In genomic region chr15:81273361-81273760, GRCm38 (mm10) we compare ENCODE assay signal across 26 mouse cellular contexts. TPM values are rescaled to one million over a fixed set of nuclear protein-coding genes. Genes with fewer than 3 reads are reported as not detected.
A peak's percentile ranks its signal among the peaks of the same experiment; 100 is the strongest.
DNase-seq lines count a peak whose midpoint lies in the region; ATAC-seq and TF ChIP-seq lines count a peak whose summit lies in the region.
"Had no signal": no experiment of that assay in that cellular context is flagged by ENCODE, and none has a peak within 500 bp of the region (broad histone marks: within the 10 kb centered on the region; RNA-seq: fewer than 3 reads in every experiment).

No protein-coding gene starts in this region.

- 61% methylated on average over 2 of the region's 2 CpGs for WGBS in hindbrain, embryonic 10.5 days
- WGBS in hindbrain, embryonic 11.5 days = 54% methylated on average over 2 of the region's 2 CpGs
- WGBS in hindbrain, embryonic 15.5 days = 64% methylated on average over 2 of the region's 2 CpGs

- ATAC-seq in hindbrain, embryonic 11.5 days (ENCODE audit: low FRiP score) = no peak
- ATAC-seq in hindbrain, embryonic 15.5 days (ENCODE audit: low FRiP score, low read depth) = peak; percentile 17; the same call in 1 of the 2 replicates
- no peak for ATAC-seq in CD4-positive, CD25-positive, alpha-beta regulatory T cell, adult 4 months
- ATAC-seq: intestine, embryonic 15.5 days had no signal

- peak overlapping the region; percentile 1; the same call in 1 of the 2 replicates for H3K27ac ChIP-seq in hindbrain, embryonic 10.5 days
- no peak overlapping the region for H3K27ac ChIP-seq in hindbrain, embryonic 11.5 days (ENCODE audit: low read depth, low read length)
- no peak overlapping the region for H3K27ac ChIP-seq in ES-E14 (ENCODE audit: insufficient read depth, low read depth, low read length, poor library complexity, severe bottlenecking)
- H3K27ac ChIP-seq in hindbrain, embryonic 15.5 days (replicated peaks) = peak overlapping the region; percentile 79
- H3K27ac ChIP-seq: embryonic facial prominence, embryonic 15.5 days; intestine, embryonic 15.5 days; limb, embryonic 15.5 days; liver, embryonic 15.5 days; stomach, embryonic 15.5 days had no signal

- DNase-seq in hindbrain, embryonic 10.5 days (ENCODE audit: low spot score) = no peak
- no peak for DNase-seq in hindbrain, embryonic 11.5 days (ENCODE audit: low spot score)
- DNase-seq in ES-E14 (ENCODE audit: low read depth, low spot score) = no peak
- peak; percentile 10 for DNase-seq in lung, postnatal 25 days (ENCODE audit: low spot score)
- no peak for DNase-seq in embryo, embryonic 10 days (ENCODE audit: low spot score)
- DNase-seq in c-Kit-positive CD71-positive TER-119-positive erythroid progenitor cells, embryonic 14.5 days (ENCODE audit: low spot score) = no peak
- DNase-seq: adrenal gland, postnatal 10 days; cerebellum, adult 11 months; kidney, adult 9 months; kidney, postnatal 25 days; right cerebral cortex, postnatal 25 days; thymus, adult 18-20 months; thymus, postnatal 4 days had no signal

- H3K4me1 ChIP-seq in hindbrain, embryonic 10.5 days (replicated peaks) = peaks cover 34% of the 10 kb centered on the region
- H3K4me1 ChIP-seq in hindbrain, embryonic 11.5 days (replicated peaks; ENCODE audit: control insufficient read depth, insufficient read depth, low read length) = no peaks in the 10 kb centered on the region; the same call in 1 of the 2 replicates
- 0 out of 4 replicates have a peak, but pooled peaks cover 0 to 3% of the 10 kb centered on the region in 2 experiments for H3K4me1 ChIP-seq in ES-E14 (ENCODE audit: control insufficient read depth in 2 of 2, insufficient read depth in 2 of 2, low read length in 2 of 2, poor library complexity in 1 of 2)
- peaks cover 29% of the 10 kb centered on the region for H3K4me1 ChIP-seq in hindbrain, embryonic 15.5 days (replicated peaks)
- H3K4me1 ChIP-seq: megakaryocyte, embryonic 14.5 days; stomach, embryonic 15.5 days had no signal

- no peak overlapping the region for H3K4me2 ChIP-seq in hindbrain, embryonic 11.5 days (replicated peaks; ENCODE audit: low read depth, low read length)
- H3K4me2 ChIP-seq in hindbrain, embryonic 15.5 days = no peak overlapping the region
- H3K4me2 ChIP-seq: embryonic facial prominence, embryonic 15.5 days; intestine, embryonic 15.5 days; limb, embryonic 15.5 days; liver, embryonic 15.5 days; stomach, embryonic 15.5 days had no signal

- peaks cover 3% of the 10 kb centered on the region; the same call in 1 of the 2 replicates for H3K9me3 ChIP-seq in hindbrain, embryonic 10.5 days
- H3K9me3 ChIP-seq in hindbrain, embryonic 11.5 days (ENCODE audit: control insufficient read depth, low read length) = no peaks in the 10 kb centered on the region
- H3K9me3 ChIP-seq in ES-E14 (ENCODE audit: control insufficient read depth, insufficient read depth, low read depth, low read length) = no peaks in the 10 kb centered on the region
- H3K9me3 ChIP-seq in hindbrain, embryonic 15.5 days = no peaks in the 10 kb centered on the region
- H3K9me3 ChIP-seq: embryonic facial prominence, embryonic 15.5 days; intestine, embryonic 15.5 days; limb, embryonic 15.5 days; liver, embryonic 15.5 days; stomach, embryonic 15.5 days had no signal

- no peaks in the 10 kb centered on the region for H3K27me3 ChIP-seq in hindbrain, embryonic 10.5 days (ENCODE audit: insufficient read depth, poor library complexity, severe bottlenecking)
- no peaks in the 10 kb centered on the region for H3K27me3 ChIP-seq in hindbrain, embryonic 11.5 days (ENCODE audit: control insufficient read depth, insufficient read depth, low read length)
- no peaks in the 10 kb centered on the region for H3K27me3 ChIP-seq in hindbrain, embryonic 15.5 days
- H3K27me3 ChIP-seq: embryonic facial prominence, embryonic 15.5 days; intestine, embryonic 15.5 days; limb, embryonic 15.5 days; liver, embryonic 15.5 days; Patski; stomach, embryonic 15.5 days had no signal

- no peak overlapping the region for H3K4me3 ChIP-seq in hindbrain, embryonic 10.5 days
- H3K4me3 ChIP-seq in hindbrain, embryonic 11.5 days (ENCODE audit: low read depth, low read length) = no peak overlapping the region
- H3K4me3 ChIP-seq in ES-E14 (ENCODE audit: insufficient read depth in 1 of 2, low read depth in 1 of 2, low read length in 2 of 2, poor library complexity in 1 of 2, severe bottlenecking in 1 of 2) = no peak overlapping the region
- no peak overlapping the region for H3K4me3 ChIP-seq in hindbrain, embryonic 15.5 days
- H3K4me3 ChIP-seq: embryonic facial prominence, embryonic 15.5 days; heart, embryonic 12.5 days; intestine, embryonic 15.5 days; limb, embryonic 15.5 days; liver, embryonic 15.5 days; megakaryocyte, embryonic 14.5 days; stomach, embryonic 15.5 days had no signal

- in situ Hi-C loops in ES-E14 (cut with MboI; ENCODE audit: low sequenced_read_pairs in 2 of 2, unreplicated experiment in 2 of 2) = no loop called here

- H3K36me3 ChIP-seq in hindbrain, embryonic 10.5 days = no peaks in the 10 kb centered on the region
- no peaks in the 10 kb centered on the region for H3K36me3 ChIP-seq in hindbrain, embryonic 11.5 days (ENCODE audit: control insufficient read depth, insufficient read depth, low read length)
- H3K36me3 ChIP-seq in ES-E14 (ENCODE audit: control insufficient read depth, insufficient read depth, low read length, poor library complexity, severe bottlenecking) = no peaks in the 10 kb centered on the region
- H3K36me3 ChIP-seq in hindbrain, embryonic 15.5 days = no peaks in the 10 kb centered on the region
- H3K36me3 ChIP-seq: embryonic facial prominence, embryonic 15.5 days; heart, embryonic 12.5 days; intestine, embryonic 15.5 days; limb, embryonic 15.5 days; liver, embryonic 15.5 days; stomach, embryonic 15.5 days had no signal

- H3K9ac ChIP-seq in hindbrain, embryonic 11.5 days (ENCODE audit: low read depth, low read length) = no peak overlapping the region
- H3K9ac ChIP-seq in ES-E14 (ENCODE audit: insufficient read depth, low read depth, low read length, poor library complexity, severe bottlenecking) = no peak overlapping the region
- no peak overlapping the region for H3K9ac ChIP-seq in hindbrain, embryonic 15.5 days
- H3K9ac ChIP-seq: embryonic facial prominence, embryonic 15.5 days; heart, embryonic 12.5 days; intestine, embryonic 15.5 days; limb, embryonic 15.5 days; liver, embryonic 15.5 days; stomach, embryonic 15.5 days had no signal

TF ChIP-seq in ES-E14, 5 proteins besides CTCF, POLR2A, EP300 and RAD21:
- TF ChIP-seq ZC3H11A (IDR thresholded peaks at IDR 0.05; ENCODE audit: borderline replicate concordance, low read depth, low read length) (no peak), ZNF384 (IDR thresholded peaks at IDR 0.05; ENCODE audit: low read depth, low read length) (0 out of 2 replicates have a peak, but pooled peaks have one; percentile 40)
TF ChIP-seq in ES-E14: peak in this region for 1.

RNA-seq across cellular contexts. Expression of gene Mchr1, which starts 38.1 kb away (rescaled TPM):
- 0.14 and 0.22 TPM in 2 replicates for polyA plus RNA-seq in hindbrain, embryonic 10.5 days (2016; fragmentation: Nextera tagmentation; extraction: Ambion mirVana)
- 0.09 and 0.59 TPM in 2 replicates for polyA plus RNA-seq in hindbrain, embryonic 11.5 days (2014; fragmentation: Nextera tagmentation; extraction: Ambion mirVana)
- total RNA-seq in ES-E14 (2012; rRNA removed) = 0.09 and 0.11 TPM in 2 replicates
- polyA plus RNA-seq in hindbrain, embryonic 15.5 days (2015; fragmentation: Nextera tagmentation; extraction: Ambion mirVana) = 5.6 and 5.7 TPM in 2 replicates
- polyA plus RNA-seq in CD4-positive, CD25-positive, alpha-beta regulatory T cell, adult 4 months (2017; shearing (Covaris generic)) = not detected
- total RNA-seq: granulocyte monocyte progenitor cell, adult 5-6 weeks; heart, postnatal 36 days; neutrophil, adult 5-6 weeks had no signal
- polyA plus RNA-seq: heart, embryonic 12.5 days had no signal

Comparison
In these comparisons a context has a peak if more than half of its experiments do, and no peak if none do; other contexts are left out.
1. H3K27ac ChIP-seq: peak in hindbrain, embryonic 10.5 days (single experiment) and hindbrain, embryonic 15.5 days (single experiment); none in hindbrain, embryonic 11.5 days (single experiment) and ES-E14 (single experiment).